Mouse (Mus musculus) intestine, embryonic 15.5 days (tissue): Measurements from ENCODE around the gene Pin1. TPM values are rescaled to one million over a fixed set of nuclear protein-coding genes. Genes with fewer than 3 reads are reported as not detected.
A peak's percentile ranks its signal among the peaks of the same experiment; 100 is the strongest.

Experiments
- ATAC-seq: fragments of 200-750 bp; cut with Nextera tagmentation; 2 replicates; pipeline ENCODE4 v1.8.0; 2017; ENCODE audit warnings: moderate TSS enrichment, moderate library complexity
- H3K27ac ChIP-seq: fragments of 300-500 bp; sonication (generic); 2 replicates; pipeline ENCODE4 v1.5.1; 2015; ENCODE audit warnings: mild to moderate bottlenecking, inconsistent platforms
- H3K27me3 ChIP-seq: fragments of 300-500 bp; sonication (generic); replicated peaks from 2 replicates; pipeline ENCODE4 v1.6.1; 2015; ENCODE audit warnings: inconsistent platforms
- H3K36me3 ChIP-seq: fragments of 300-500 bp; sonication (generic); 2 replicates; pipeline ENCODE4 v1.6.1; 2015; ENCODE audit warnings: inconsistent platforms
- H3K4me1 ChIP-seq: fragments of 300-500 bp; sonication (generic); replicated peaks from 2 replicates; pipeline ENCODE4 v1.6.1; 2015; ENCODE audit warnings: inconsistent platforms
- H3K4me2 ChIP-seq: fragments of 300-500 bp; sonication (generic); replicated peaks from 2 replicates; pipeline ENCODE4 v1.6.1; 2015; ENCODE audit warnings: mild to moderate bottlenecking, inconsistent platforms
- H3K4me3 ChIP-seq: fragments of 300-500 bp; sonication (generic); replicated peaks from 2 replicates; pipeline ENCODE4 v1.5.1; 2015; ENCODE audit warnings: inconsistent platforms
- H3K9ac ChIP-seq: fragments of 300-500 bp; sonication (generic); 2 replicates; pipeline ENCODE4 v1.6.1; 2015; ENCODE audit warnings: inconsistent platforms
- H3K9me3 ChIP-seq: fragments of 300-500 bp; sonication (generic); 2 replicates; pipeline ENCODE4 v1.6.1; 2016; ENCODE audit warnings: inconsistent platforms
- WGBS: fragments of 180-500 bp; shearing (Covaris S2); methylation state at CpG from one replicate; pipeline ENCODE4 v1.1.7; 2015; 5-methylcytosine and 5-hydroxymethylcytosine counted together
- polyA plus RNA-seq: library from polyadenylated mRNA; unstranded; fragments of >200 nt; fragmentation: Nextera tagmentation; extraction: Ambion mirVana; gene quantifications from 2 replicates; pipeline ENCODE4 v1.2.1, GENCODE M21; 2015

The Pin1 gene
- polyA plus RNA-seq, 1 experiment from 2014 or later = 44.1 TPM

DNA sequence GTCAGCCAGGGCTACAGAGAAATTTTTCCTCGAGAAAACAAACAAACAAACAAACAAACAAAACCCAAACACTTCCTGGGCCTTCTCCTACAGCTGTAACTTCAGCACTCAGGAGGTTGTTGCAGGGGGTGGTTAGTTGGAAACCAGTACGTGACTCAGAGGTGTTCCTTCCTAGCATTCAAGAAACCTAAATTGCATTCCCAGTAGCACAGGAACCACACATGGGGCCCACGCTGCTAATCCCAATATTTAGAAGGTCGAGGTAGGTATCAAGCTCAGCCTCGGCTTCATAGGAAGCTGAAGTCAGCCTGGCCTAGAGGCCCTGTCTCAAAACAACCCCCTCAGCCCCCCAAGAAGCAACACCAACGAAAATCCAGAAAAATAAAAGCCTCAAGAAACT, 10.4 kb upstream of the Pin1 start:
- peaks cover 13% of the 10 kb centered on the region; the same call in 1 of the 2 replicates for H3K36me3 ChIP-seq
- peak overlapping the region; percentile 76 for H3K9ac ChIP-seq
- peak overlapping the region; percentile 70 for H3K4me2 ChIP-seq
- peak overlapping the region; percentile 72 for H3K4me3 ChIP-seq
- H3K27ac ChIP-seq = 0 out of 2 replicates have a peak overlapping the region, but pooled peaks have one; percentile 98
- no peaks in the 10 kb centered on the region for H3K27me3 ChIP-seq
- no peak for ATAC-seq
- H3K4me1 ChIP-seq = peaks cover 12% of the 10 kb centered on the region; the same call in 1 of the 2 replicates
- no peaks in the 10 kb centered on the region for H3K9me3 ChIP-seq
- WGBS = 15% methylated on average over 6 of the region's 6 CpGs

DNA sequence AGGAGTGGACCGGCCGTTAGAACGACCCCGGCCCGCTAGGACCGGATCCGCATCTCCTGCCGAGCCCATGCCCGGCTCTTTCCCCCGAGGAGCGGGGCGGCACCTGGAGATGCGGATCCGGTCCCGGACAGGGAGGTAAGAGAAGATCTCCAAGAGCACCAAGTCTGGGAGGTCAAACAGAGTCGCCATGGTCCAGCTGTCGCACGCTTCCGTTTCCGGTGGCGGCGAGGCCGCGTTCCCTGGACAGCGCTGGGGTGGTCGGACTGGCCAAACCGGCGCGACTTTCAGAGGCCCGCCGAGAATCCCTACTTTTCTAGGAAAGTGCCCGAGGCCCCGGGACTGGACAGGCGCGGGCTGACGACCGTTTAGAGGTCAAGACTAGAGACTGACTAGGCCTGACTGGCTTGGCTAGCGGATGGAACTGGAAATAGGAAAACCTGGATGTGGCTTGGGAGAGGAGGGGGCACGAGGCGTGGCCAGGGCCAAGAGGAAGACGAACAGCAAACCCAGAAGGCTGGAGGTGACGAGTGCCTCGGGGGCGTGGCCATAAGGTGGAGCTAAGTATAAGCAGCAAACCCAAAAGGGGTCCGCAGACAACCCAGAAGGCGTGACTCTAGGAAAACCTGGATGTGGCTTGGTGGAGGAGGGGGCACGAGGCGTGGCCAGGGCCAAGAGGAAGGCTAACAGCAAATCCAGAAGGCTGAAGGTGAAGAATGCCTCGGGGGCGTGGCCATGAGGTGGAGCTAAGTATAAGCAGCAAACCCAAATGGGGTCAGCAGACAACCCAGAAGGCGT, 9.6 kb upstream of the Pin1 start, which contains the start of gene Ubl5:
Ubl5 (plus strand) TSS at position 778 of the 795 bp plus-strand sequence.
- H3K4me1 ChIP-seq = peaks cover 12% of the 10 kb centered on the region; the same call in 1 of the 2 replicates
- no peaks in the 10 kb centered on the region for H3K27me3 ChIP-seq
- H3K4me3 ChIP-seq = peak within 1 kb of the TSS; percentile 72
- no peaks in the 10 kb centered on the region for H3K9me3 ChIP-seq
- WGBS = under 1% methylated on average over 51 of the region's 51 CpGs
- H3K9ac ChIP-seq = peak within 1 kb of the TSS; percentile 81
- H3K4me2 ChIP-seq = peak within 1 kb of the TSS; percentile 70
- peak within 1 kb of the TSS; percentile 98 for H3K27ac ChIP-seq
- ATAC-seq = peak; percentile 91
- H3K36me3 ChIP-seq = peaks cover 12% of the 10 kb centered on the region; the same call in 1 of the 2 replicates

DNA sequence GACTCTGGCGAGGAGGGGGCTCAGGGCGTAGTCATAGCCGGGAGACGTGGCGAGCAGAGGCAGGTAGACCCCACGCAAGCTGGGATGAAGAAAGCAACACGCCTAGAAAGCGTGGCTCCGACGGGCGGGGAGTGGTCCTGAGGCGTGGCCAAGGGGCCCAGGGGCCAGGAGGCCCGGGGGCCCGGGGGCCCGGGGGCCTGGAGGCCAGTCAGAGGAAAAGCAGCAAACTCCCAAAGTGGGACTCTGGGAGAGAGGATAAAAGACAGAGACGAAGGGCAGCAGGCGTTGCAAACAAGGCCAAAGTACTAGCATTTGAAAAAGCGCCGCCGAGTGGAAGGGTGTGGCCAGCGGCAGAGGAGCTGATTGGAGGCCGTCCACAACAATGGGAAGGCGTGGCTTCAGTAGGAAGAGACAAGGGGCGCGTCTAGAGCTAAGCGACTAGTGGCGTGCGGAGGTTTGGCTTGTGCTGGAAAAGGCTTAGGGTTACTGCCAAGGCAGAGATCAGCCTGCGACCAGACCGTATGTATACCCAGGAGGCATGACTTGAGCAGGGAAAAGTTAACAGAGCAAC, 8.9 kb upstream of the Pin1 start:
- WGBS = 0% methylated on average over 30 of the region's 30 CpGs
- peak; percentile 86 for ATAC-seq
- H3K4me3 ChIP-seq = peak overlapping the region; percentile 72

DNA sequence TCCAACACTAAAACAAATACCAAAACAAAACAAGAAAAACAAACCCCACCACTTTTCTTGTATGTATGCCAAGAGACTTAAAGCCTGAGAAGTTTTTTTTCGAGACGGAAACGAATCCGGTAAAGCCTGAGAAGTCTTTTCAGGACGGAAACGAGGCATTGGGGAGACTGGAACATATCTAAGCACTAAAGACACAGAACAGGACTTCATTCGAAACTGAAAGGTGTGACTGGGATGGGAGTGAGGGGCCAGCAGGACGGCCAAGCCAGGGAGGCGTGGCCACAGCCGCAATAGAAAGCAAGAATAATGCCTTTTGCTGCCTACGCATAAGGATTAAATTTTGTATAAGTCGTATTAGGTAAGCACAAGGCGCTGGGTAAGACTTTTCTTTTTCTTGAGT, 8.1 kb upstream of the Pin1 start:
- WGBS = 5% methylated on average over 13 of the region's 13 CpGs

More for the DNA sequence above, 8.9 kb upstream of the Pin1 start:
- H3K9me3 ChIP-seq = no peaks in the 10 kb centered on the region
- H3K27me3 ChIP-seq = no peaks in the 10 kb centered on the region
- H3K4me1 ChIP-seq = peaks cover 12% of the 10 kb centered on the region; the same call in 1 of the 2 replicates
- peak overlapping the region; percentile 81 for H3K9ac ChIP-seq
- peak overlapping the region; percentile 70 for H3K4me2 ChIP-seq
- H3K36me3 ChIP-seq = peaks cover 8% of the 10 kb centered on the region; the same call in 1 of the 2 replicates
- H3K27ac ChIP-seq = peak overlapping the region; percentile 98

DNA sequence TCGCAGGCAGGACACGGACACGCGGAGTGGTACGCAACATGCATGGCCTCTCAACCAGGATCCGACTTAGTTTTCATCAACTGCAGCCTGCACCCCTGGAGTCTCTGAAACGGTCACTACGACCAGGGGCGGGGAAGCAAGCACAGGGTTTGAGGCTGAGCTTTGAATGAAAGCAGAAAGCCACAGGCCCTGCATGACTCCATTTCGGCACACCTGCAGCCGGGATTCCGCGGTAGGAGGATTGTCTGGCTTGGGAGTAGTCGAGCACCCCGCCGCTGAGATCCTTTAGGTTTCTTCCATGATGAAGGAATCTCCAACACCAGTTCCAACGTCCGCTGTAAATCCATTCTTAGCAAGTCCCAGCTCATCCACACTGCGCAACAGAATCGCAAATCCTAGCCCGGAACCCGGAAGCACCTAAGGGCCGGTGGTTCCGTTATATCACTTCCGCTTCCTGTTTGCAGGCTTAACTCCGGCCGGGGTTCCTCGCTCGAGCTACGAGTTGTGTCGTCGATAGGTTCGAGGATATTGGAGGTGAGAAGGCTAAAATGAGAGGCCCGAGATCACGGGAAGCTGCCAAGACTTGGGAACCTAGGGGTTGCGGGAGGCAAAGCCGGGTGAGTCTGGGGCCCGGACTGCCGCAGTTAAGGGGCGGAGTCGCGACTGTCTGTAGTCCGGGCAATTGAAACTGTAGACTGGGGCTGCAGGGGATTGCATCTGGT, 7.4 kb upstream of the Pin1 start, which contains the start of gene Fbxl12:
Fbxl12 (minus strand) TSS at position 408 of the 722 bp plus-strand sequence.
- peak; percentile 34 for ATAC-seq
- under 1% methylated on average over 43 of the region's 43 CpGs for WGBS
- peak within 1 kb of the TSS; percentile 81 for H3K27ac ChIP-seq

More for the DNA sequence above, 8.1 kb upstream of the Pin1 start:
- Histone ChIP-seq H3K9ac (peak overlapping the region; percentile 81), H3K4me1 (peaks cover 12% of the 10 kb centered on the region; the same call in 1 of the 2 replicates), H3K4me3 (peak overlapping the region; percentile 72), H3K27me3 (no peaks in the 10 kb centered on the region), H3K4me2 (peak overlapping the region; percentile 70), H3K36me3 (peaks cover 5% of the 10 kb centered on the region; the same call in 1 of the 2 replicates), H3K9me3 (no peaks in the 10 kb centered on the region), H3K27ac (no peak overlapping the region)
- ATAC-seq = no peak

DNA sequence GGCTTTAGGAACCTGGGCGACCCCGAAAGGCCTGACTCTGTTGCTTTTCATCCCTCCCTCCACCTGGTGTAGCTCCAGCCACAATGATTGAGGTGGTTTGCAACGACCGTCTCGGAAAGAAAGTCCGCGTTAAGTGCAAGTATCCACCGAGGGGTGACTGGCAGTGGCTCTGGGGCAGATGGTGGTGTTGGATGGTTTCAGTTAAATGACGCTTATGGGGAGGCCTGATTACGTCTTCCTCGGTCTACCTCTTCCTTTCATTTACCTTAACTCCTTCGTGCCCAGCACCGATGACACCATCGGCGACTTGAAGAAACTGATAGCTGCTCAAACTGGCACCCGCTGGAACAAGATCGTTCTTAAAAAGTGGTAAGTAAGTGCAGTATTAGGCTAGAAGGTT, 6.8 kb upstream of the Pin1 start:
- no peaks in the 10 kb centered on the region for H3K27me3 ChIP-seq
- peak overlapping the region; percentile 70 for H3K4me2 ChIP-seq
- H3K4me3 ChIP-seq = peak overlapping the region; percentile 72
- H3K9ac ChIP-seq = peak overlapping the region; percentile 81
- no peak for ATAC-seq
- H3K36me3 ChIP-seq = 0 out of 2 replicates have a peak, but pooled peaks cover 7% of the 10 kb centered on the region
- H3K9me3 ChIP-seq = no peaks in the 10 kb centered on the region
- H3K4me1 ChIP-seq = peaks cover 12% of the 10 kb centered on the region; the same call in 1 of the 2 replicates
- WGBS = 4% methylated on average over 17 of the region's 17 CpGs
- peak overlapping the region; percentile 81 for H3K27ac ChIP-seq

More for the DNA sequence above, 7.4 kb upstream of the Pin1 start, which contains the start of gene Fbxl12:
- Histone ChIP-seq H3K4me1 (peaks cover 12% of the 10 kb centered on the region; the same call in 1 of the 2 replicates), H3K27me3 (no peaks in the 10 kb centered on the region), H3K4me3 (peak within 1 kb of the TSS; percentile 72), H3K9ac (peak within 1 kb of the TSS; percentile 81), H3K9me3 (no peaks in the 10 kb centered on the region), H3K36me3 (0 out of 2 replicates have a peak, but pooled peaks cover 7% of the 10 kb centered on the region), H3K4me2 (peak within 1 kb of the TSS; percentile 70)

DNA sequence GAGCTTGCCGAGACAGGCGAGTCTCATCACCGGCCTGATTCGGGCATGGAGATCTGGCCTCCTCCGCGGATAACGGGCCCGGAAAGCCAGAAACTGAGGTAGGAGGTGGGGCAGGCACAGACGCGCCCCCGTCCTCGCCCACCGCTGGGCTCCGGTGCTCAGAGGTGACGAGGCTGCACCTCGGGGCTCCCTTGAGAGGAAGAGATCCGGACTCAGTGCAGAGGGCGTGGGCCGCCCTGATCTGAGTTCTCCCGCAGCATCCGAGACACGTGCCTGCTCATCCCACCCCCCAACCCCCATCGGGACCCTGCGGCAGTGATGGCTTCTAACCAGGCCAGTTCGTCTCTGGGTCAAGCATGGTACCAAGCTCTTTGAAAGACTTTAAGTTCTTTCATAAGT, 364 bp downstream of the Pin1 start:
- Histone ChIP-seq H3K36me3 (peaks cover 12% of the 10 kb centered on the region; the same call in 1 of the 2 replicates), H3K4me1 (peaks cover 19% of the 10 kb centered on the region), H3K27me3 (no peaks in the 10 kb centered on the region), H3K27ac (no peak overlapping the region), H3K4me3 (peak overlapping the region; percentile 73), H3K9me3 (no peaks in the 10 kb centered on the region), H3K4me2 (peak overlapping the region; percentile 74), H3K9ac (peak overlapping the region; percentile 83)
- peak; percentile 21; the same call in 1 of the 2 replicates for ATAC-seq
- WGBS = 0% methylated on average over 25 of the region's 25 CpGs

DNA sequence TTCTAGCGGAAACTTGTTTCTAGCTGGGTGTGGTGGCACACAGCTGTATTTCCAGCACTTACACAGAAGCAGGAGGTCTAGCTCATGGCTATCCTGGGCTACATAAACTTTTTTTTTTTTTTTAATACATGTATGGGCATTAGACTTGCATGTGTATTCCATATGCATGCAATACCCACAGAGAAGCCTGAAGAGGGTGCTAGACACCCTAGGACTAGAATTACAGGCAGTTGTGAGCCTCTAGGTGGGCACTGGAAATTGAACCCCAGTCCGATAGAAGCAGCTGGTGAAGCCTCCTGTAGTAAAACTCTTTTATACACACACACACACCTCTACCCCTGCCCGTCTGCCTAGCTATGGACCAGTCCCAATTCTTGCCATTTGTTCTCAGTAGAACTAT, 2.0 kb downstream of the Pin1 start:
- H3K4me3 ChIP-seq = no peak overlapping the region
- ATAC-seq = no peak
- 96% methylated on average over 3 of the region's 3 CpGs for WGBS

DNA sequence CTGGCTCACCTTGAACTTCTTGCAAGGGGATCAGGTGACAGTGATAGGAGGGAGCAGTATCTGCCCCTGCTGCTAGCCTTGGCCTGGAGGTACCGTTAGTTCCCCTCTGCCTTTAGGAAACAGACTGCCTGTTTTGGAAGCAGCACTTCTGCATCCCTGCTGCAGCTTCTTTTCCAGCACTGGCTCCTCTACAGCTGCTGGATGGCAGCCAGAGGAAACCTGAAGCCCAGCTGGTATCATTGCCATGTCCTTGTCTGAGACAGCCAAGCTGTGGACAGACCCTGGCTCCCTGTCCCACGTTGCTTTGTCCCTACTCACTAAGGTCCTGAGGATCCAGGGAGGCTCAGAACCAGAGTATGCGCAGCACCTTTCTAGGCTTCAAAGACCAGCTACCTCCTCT, 5.7 kb downstream of the Pin1 start:
- Histone ChIP-seq H3K9me3 (no peaks in the 10 kb centered on the region), H3K9ac (no peak overlapping the region), H3K4me1 (peaks cover 16% of the 10 kb centered on the region), H3K27me3 (no peaks in the 10 kb centered on the region), H3K4me3 (no peak overlapping the region), H3K36me3 (peaks cover 32% of the 10 kb centered on the region), H3K4me2 (no peak overlapping the region), H3K27ac (no peak overlapping the region)
- ATAC-seq = no peak
- WGBS = 88% methylated on average over 3 of the region's 3 CpGs

More for the DNA sequence above, 2.0 kb downstream of the Pin1 start:
- H3K27ac ChIP-seq = no peak overlapping the region
- no peaks in the 10 kb centered on the region for H3K9me3 ChIP-seq
- H3K36me3 ChIP-seq = peaks cover 21% of the 10 kb centered on the region
- no peaks in the 10 kb centered on the region for H3K27me3 ChIP-seq
- H3K9ac ChIP-seq = no peak overlapping the region
- H3K4me2 ChIP-seq = 0 out of 2 replicates have a peak overlapping the region, but pooled peaks have one; percentile 74
- peaks cover 19% of the 10 kb centered on the region for H3K4me1 ChIP-seq

DNA sequence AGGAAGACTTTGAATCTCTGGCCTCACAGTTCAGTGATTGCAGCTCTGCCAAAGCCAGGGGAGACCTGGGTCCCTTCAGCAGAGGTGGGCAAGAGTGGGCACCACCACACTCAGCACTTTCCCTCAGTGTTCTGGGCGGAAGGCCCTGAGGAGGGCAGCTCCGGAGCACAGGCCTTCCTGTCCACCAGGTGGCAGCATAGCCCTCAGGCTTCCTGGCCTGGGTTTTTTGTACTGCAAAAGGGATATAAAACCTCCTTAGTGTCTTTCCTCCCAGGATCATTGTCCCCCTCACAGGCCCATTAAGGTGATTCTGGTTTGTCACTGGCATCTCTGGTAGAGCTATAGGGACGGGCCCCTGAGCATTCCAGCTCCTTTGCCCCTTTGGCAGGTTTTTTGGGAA, 10.4 kb downstream of the Pin1 start:
- 60% methylated on average over 3 of the region's 3 CpGs for WGBS
- Histone ChIP-seq H3K36me3 (peaks cover 39% of the 10 kb centered on the region), H3K9ac (no peak overlapping the region), H3K9me3 (no peaks in the 10 kb centered on the region), H3K4me2 (no peak overlapping the region), H3K4me3 (no peak overlapping the region), H3K4me1 (no peaks in the 10 kb centered on the region; the same call in 1 of the 2 replicates), H3K27me3 (no peaks in the 10 kb centered on the region), H3K27ac (no peak overlapping the region)
- ATAC-seq = peak; percentile 44; the same call in 1 of the 2 replicates

DNA sequence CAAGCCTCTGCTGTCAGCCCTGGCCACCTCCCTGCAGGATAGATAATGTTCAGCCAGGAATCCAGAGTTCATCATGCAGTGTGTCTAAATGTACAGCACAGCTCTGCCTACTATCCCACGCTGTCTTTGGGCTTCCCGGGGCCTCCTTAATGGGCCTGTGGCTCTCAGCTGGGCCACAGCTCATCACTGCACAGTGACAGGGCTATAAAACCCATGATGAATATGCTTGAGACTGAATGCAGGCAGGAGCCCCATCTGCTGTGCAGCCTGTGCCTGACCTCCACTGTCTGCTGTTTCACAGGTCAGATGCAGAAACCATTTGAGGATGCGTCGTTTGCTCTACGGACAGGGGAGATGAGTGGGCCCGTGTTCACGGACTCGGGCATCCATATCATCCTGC, 11.0 kb downstream of the Pin1 start:
- H3K27ac ChIP-seq = no peak overlapping the region
- H3K9ac ChIP-seq = no peak overlapping the region
- no peak for ATAC-seq
- H3K4me2 ChIP-seq = no peak overlapping the region
- no peaks in the 10 kb centered on the region for H3K27me3 ChIP-seq
- no peaks in the 10 kb centered on the region for H3K9me3 ChIP-seq
- H3K4me3 ChIP-seq = no peak overlapping the region
- H3K4me1 ChIP-seq = no peaks in the 10 kb centered on the region; the same call in 1 of the 2 replicates
- 88% methylated on average over 8 of the region's 8 CpGs for WGBS
- H3K36me3 ChIP-seq = peaks cover 33% of the 10 kb centered on the region
